Mouse (Mus musculus) myocyte (in vitro differentiated cells): ENCODE data around the gene Parp16.

Experiments
- CEBPB ChIP-seq: IDR thresholded peaks from 2 replicates; pipeline ENCODE4 v1.6.1; 2011; ENCODE audit warnings: mild to moderate bottlenecking, moderate library complexity; ENCODE audit not compliant: poor library complexity, insufficient read depth, severe bottlenecking
- E2F4 ChIP-seq: IDR thresholded peaks from one replicate; pipeline ENCODE4 v1.6.1; 2011; ENCODE audit warnings: mild to moderate bottlenecking, control low read depth, moderate library complexity; ENCODE audit not compliant: insufficient read depth
- MAX ChIP-seq: IDR thresholded peaks from one replicate; pipeline ENCODE4 v1.6.1; 2011; ENCODE audit warnings: low read depth, mild to moderate bottlenecking, control low read depth
- MYOD1 ChIP-seq, 3 experiments: IDR thresholded peaks; one replicate each; pipeline ENCODE4 v1.6.1; 2011; ENCODE audit warnings: control low read depth in 2 of 3, low read depth in 2 of 3, mild to moderate bottlenecking in 2 of 3, moderate library complexity in 1 of 3; ENCODE audit not compliant: insufficient read length in 2 of 3, control insufficient read depth in 1 of 3
- POLR2A ChIP-seq: IDR thresholded peaks from one replicate; pipeline ENCODE4 v1.6.1; 2011; ENCODE audit warnings: low read depth, mild to moderate bottlenecking, control low read depth, moderate library complexity; ENCODE audit not compliant: insufficient read length
- POLR2AphosphoS2 ChIP-seq: IDR thresholded peaks from one replicate; pipeline ENCODE4 v1.6.1; 2011; ENCODE audit warnings: low read depth, control low read depth; ENCODE audit not compliant: insufficient read length
- USF1 ChIP-seq: IDR thresholded peaks from one replicate; pipeline ENCODE4 v1.6.1; 2011; ENCODE audit warnings: low read depth, mild to moderate bottlenecking, control low read depth, moderate library complexity

DNA sequence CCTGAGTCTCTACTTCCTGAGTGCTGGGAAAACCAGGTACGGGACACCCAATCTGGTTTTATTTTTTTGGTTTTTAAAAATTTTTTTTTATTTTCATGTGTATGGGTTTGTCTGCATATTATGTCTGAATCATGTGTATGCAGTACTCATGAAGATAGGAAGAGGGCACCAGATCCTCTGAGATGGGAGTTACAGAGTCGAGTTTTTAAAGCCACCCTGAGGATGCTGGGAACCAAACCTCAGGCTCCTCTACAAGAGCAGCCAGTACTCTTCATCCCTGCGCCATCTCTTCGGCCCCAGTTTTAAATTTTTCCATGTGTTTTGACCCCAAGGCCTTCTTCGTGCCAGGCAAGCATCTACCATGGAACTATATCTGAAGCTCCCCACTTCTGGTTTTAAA is 44.6 kb downstream of the Parp16 start:
- TF ChIP-seq MYOD1 (IDR thresholded peaks at IDR 0.05; ENCODE audit: control insufficient read depth in 1 of 3, insufficient read length in 2 of 3, low read depth in 2 of 3): no peak
- no peak for TF ChIP-seq POLR2A
- no peak for TF ChIP-seq CEBPB
- TF ChIP-seq E2F4: no peak
- TF ChIP-seq POLR2AphosphoS2: no peak
- TF ChIP-seq MAX: no peak
- TF ChIP-seq USF1: no peak
